Mouse (Mus musculus): Measurements from ENCODE around the gene Cd34. TPM values are rescaled to one million over a fixed set of nuclear protein-coding genes. Genes with fewer than 3 reads are reported as not detected.

The Cd34 gene
- total and polyA plus RNA-seq, 3 experiments: 0.14 TPM; not detected in 2

DNA sequence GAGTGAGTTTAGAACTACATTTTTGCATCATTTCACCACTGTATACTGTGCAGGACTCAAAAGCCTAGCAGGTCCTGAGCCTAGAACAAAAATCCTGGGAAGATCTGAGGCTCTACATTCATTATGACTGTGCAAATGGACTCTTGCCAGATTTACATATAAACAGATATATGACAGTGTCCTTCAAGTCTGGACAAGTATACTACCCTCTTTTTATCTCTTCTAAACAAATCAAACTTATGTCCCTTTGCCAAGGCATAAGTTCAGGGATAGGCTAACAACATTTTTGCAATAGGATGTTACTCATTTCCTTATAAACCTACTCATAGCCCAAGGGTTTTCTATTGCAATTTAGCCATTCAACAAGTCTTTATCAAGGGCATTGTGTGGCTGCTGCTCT is 24.1 kb downstream of the Cd34 start:
- Histone ChIP-seq H3K4me3 (ENCODE audit: control insufficient read depth in 1 of 2, insufficient read depth in 1 of 2, low read depth in 2 of 2, low read length in 2 of 2) (no peak overlapping the region), H3K27ac (ENCODE audit: control insufficient read depth, low read depth, low read length) (no peak overlapping the region), H3K9ac (ENCODE audit: control insufficient read depth, low read depth, low read length, poor library complexity, severe bottlenecking) (no peak overlapping the region), H3K9me3 (replicated peaks; ENCODE audit: insufficient read depth, low read length) (no peaks in the 10 kb centered on the region), H3K27me3 (ENCODE audit: control insufficient read depth in 1 of 2, insufficient read depth in 2 of 2, low read length in 2 of 2) (no peaks in the 10 kb centered on the region; a peak in 2 of 4 replicates), H3K4me1 (ENCODE audit: control insufficient read depth in 1 of 2, insufficient read depth in 2 of 2, low read length in 2 of 2) (peaks cover 0 to 3% of the 10 kb centered on the region in 2 experiments; a peak in 1 of 4 replicates), H3K79me2 (ENCODE audit: control insufficient read depth, insufficient read depth, low read length, poor library complexity) (no peaks in the 10 kb centered on the region), H3K36me3 (ENCODE audit: control insufficient read depth in 1 of 2, insufficient read depth in 2 of 2, low read length in 2 of 2) (no peaks in the 10 kb centered on the region)
- no peak for DNase-seq (ENCODE audit: low read depth, low spot score)
- TF ChIP-seq SIN3A (IDR thresholded peaks at IDR 0.05; ENCODE audit: low read length) (no peak), MYB (IDR thresholded peaks at IDR 0.05; ENCODE audit: low read depth, low read length) (no peak), MYC (IDR thresholded peaks at IDR 0.05; ENCODE audit: low read depth, low read length) (no peak), MXI1 (IDR thresholded peaks at IDR 0.05; ENCODE audit: low read depth, low read length) (no peak), CHD2 (IDR thresholded peaks at IDR 0.05; ENCODE audit: low read length) (no peak), GABPA (IDR thresholded peaks at IDR 0.05; ENCODE audit: low read depth, low read length) (no peak), JUND (IDR thresholded peaks at IDR 0.05; ENCODE audit: low read depth, low read length) (no peak), CTCF (IDR thresholded peaks at IDR 0.05 in 2 of 3, conservative IDR thresholded peaks at IDR 0.05 in 1 of 3; ENCODE audit: control insufficient read depth in 1 of 3, insufficient read depth in 1 of 3, low read depth in 2 of 3, low read length in 3 of 3, poor library complexity in 1 of 3, severe bottlenecking in 1 of 3) (no peak), ETS1 (IDR thresholded peaks at IDR 0.05; ENCODE audit: low read depth, low read length) (no peak), BHLHE40 (IDR thresholded peaks at IDR 0.05; ENCODE audit: borderline replicate concordance, low read depth, low read length) (no peak), EP300 (IDR thresholded peaks at IDR 0.05; ENCODE audit: low read depth in 1 of 2, low read length in 2 of 2) (no peak), NRF1 (IDR thresholded peaks at IDR 0.05; ENCODE audit: insufficient read depth, low read depth, low read length, poor library complexity, severe bottlenecking) (no peak), POLR2A (IDR thresholded peaks at IDR 0.05; ENCODE audit: control insufficient read depth in 1 of 2, insufficient read depth in 1 of 2, low read depth in 1 of 2, low read length in 2 of 2, poor library complexity in 1 of 2) (no peak), KAT2A (conservative IDR thresholded peaks at IDR 0.05; ENCODE audit: low read depth, low read length) (no peak), MEF2A (IDR thresholded peaks at IDR 0.05; ENCODE audit: extremely low read depth, insufficient replicate concordance, low read depth, low read length, poor library complexity, severe bottlenecking) (no peak), ELF1 (IDR thresholded peaks at IDR 0.05; ENCODE audit: low read depth, low read length) (no peak), UBTF (IDR thresholded peaks at IDR 0.05; ENCODE audit: borderline replicate concordance, insufficient read depth, low read depth, low read length) (no peak)

DNA sequence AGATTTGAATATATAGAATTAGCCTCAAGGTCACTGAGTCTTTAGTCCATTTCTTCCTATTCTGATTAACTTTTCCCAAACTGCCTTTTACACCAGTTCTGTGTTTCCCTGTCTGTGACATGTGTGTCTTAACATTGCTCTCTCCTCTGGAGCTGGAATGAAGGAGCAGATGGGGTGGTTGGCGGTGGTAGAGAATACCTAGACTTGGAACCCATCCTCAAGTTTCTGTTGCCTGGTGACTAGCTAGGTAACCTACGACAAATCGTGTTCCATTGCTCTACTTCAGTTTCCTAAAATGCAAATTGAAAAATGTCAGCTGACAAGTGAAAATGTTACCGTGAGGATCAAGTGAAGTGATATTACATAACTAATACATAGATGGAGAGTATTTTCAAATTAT is 33.4 kb downstream of the Cd34 start:
- DNase-seq (ENCODE audit: low read depth, low spot score): no peak
- TF ChIP-seq GATA1 (IDR thresholded peaks at IDR 0.05; ENCODE audit: low read depth, low read length) (no peak), ZMIZ1 (IDR thresholded peaks at IDR 0.05; ENCODE audit: low read depth, low read length) (no peak)

More for the DNA sequence above, 33.4 kb downstream of the Cd34 start:
- Histone ChIP-seq H3K4me3 (ENCODE audit: control insufficient read depth in 1 of 2, insufficient read depth in 1 of 2, low read depth in 2 of 2, low read length in 2 of 2) (no peak overlapping the region), H3K9ac (ENCODE audit: control insufficient read depth, low read depth, low read length, poor library complexity, severe bottlenecking) (no peak overlapping the region), H3K36me3 (ENCODE audit: control insufficient read depth in 1 of 2, insufficient read depth in 2 of 2, low read length in 2 of 2) (no peaks in the 10 kb centered on the region; a peak in 1 of 4 replicates), H3K9me3 (replicated peaks; ENCODE audit: insufficient read depth, low read length) (no peaks in the 10 kb centered on the region), H3K27me3 (ENCODE audit: control insufficient read depth in 1 of 2, insufficient read depth in 2 of 2, low read length in 2 of 2) (no peaks in the 10 kb centered on the region), H3K79me2 (ENCODE audit: control insufficient read depth, insufficient read depth, low read length, poor library complexity) (no peaks in the 10 kb centered on the region), H3K4me1 (ENCODE audit: control insufficient read depth in 1 of 2, insufficient read depth in 2 of 2, low read length in 2 of 2) (no peaks in the 10 kb centered on the region), H3K27ac (ENCODE audit: control insufficient read depth, low read depth, low read length) (no peak overlapping the region)

All from MEL (cell line).